Mouse (Mus musculus): ENCODE measurements around the gene Numb. TPM values are rescaled to one million over a fixed set of nuclear protein-coding genes. Genes with fewer than 3 reads are reported as not detected.

The Numb gene
- polyA plus RNA-seq, 1 experiment from 2014 or later = 11.8 TPM

DNA sequence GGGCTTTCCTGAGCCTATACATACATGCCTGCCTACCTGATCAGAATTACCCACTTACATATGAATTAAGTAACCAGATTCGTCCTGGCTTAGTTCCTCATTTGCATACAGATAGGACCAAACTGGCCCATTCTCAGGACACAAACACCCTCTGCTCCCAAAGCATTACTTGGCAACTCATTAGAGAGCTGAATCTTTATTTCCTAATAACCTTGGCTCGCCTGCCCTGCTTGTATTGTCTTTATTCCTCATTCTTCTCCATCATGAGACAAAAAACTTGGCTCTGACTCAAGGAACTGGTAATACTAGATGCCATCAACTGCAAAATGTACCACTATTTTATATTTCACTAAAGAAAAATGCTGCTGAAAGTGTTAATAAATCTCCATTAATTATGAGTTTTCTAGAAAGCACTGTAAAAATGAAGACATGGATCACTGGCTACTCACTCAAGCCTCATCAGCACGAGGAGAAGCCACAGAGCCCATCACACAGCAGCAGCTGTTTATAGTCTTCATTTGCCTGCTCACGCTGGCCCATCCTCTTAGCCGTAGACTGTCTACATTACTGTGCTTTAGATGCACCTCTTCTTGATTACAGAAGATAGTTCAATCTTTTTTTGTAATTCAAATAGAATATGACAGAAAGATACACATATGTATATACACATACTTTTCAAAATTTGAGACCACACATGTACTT is 69.1 kb downstream of the Numb start:
- 70% methylated on average over 5 of the region's 5 CpGs for WGBS (ENCODE audit: insufficient replicate concordance)
- Histone ChIP-seq H3K36me3 (no peaks in the 10 kb centered on the region; the same call in 1 of the 2 replicates), H3K9ac (no peak overlapping the region), H3K27ac (no peak overlapping the region), H3K4me3 (replicated peaks) (no peak overlapping the region), H3K4me2 (no peak overlapping the region), H3K9me3 (replicated peaks) (no peaks in the 10 kb centered on the region), H3K4me1 (replicated peaks) (peaks cover 6% of the 10 kb centered on the region; the same call in 1 of the 2 replicates), H3K27me3 (no peaks in the 10 kb centered on the region)
- DNase-seq = no peak
- ATAC-seq (ENCODE audit: low read depth) = no peak

- Histone ChIP-seq H3K4me1 (replicated peaks) (peaks cover 4% of the 10 kb centered on the region; the same call in 1 of the 2 replicates), H3K9me3 (replicated peaks) (no peaks in the 10 kb centered on the region), H3K4me3 (replicated peaks) (no peak overlapping the region), H3K27ac (no peak overlapping the region), H3K9ac (no peak overlapping the region), H3K27me3 (no peaks in the 10 kb centered on the region), H3K36me3 (no peaks in the 10 kb centered on the region; the same call in 1 of the 2 replicates), H3K4me2 (no peak overlapping the region)
- 81% methylated on average over 4 of the region's 4 CpGs for WGBS (ENCODE audit: insufficient replicate concordance)
- DNase-seq (no peak), ATAC-seq (ENCODE audit: low read depth) (no peak)
Observed at GRCm38 (mm10) chr12:83850334-83850733, 71.4 kb downstream of the Numb start.

- no peaks in the 10 kb centered on the region for H3K27me3 ChIP-seq
- no peaks in the 10 kb centered on the region for H3K9me3 ChIP-seq (replicated peaks)
- no peaks in the 10 kb centered on the region; the same call in 1 of the 2 replicates for H3K36me3 ChIP-seq
- no peak overlapping the region for H3K4me2 ChIP-seq
- no peak for ATAC-seq (ENCODE audit: low read depth)
- no peak overlapping the region for H3K27ac ChIP-seq
- 88% methylated on average over 1 of the region's 1 CpGs for WGBS (ENCODE audit: insufficient replicate concordance)
- H3K4me1 ChIP-seq (replicated peaks) = peaks cover 4% of the 10 kb centered on the region; the same call in 1 of the 2 replicates
- no peak for DNase-seq
- H3K9ac ChIP-seq = no peak overlapping the region
- H3K4me3 ChIP-seq (replicated peaks) = no peak overlapping the region
Observed at GRCm38 (mm10) chr12:83848595-83849231, 73.0 kb downstream of the Numb start.

- Histone ChIP-seq H3K9me3 (replicated peaks) (no peaks in the 10 kb centered on the region), H3K27me3 (no peaks in the 10 kb centered on the region), H3K4me3 (replicated peaks) (no peak overlapping the region), H3K36me3 (no peaks in the 10 kb centered on the region; the same call in 1 of the 2 replicates), H3K4me2 (no peak overlapping the region), H3K27ac (no peak overlapping the region), H3K4me1 (replicated peaks) (peaks cover 4% of the 10 kb centered on the region; the same call in 1 of the 2 replicates), H3K9ac (no peak overlapping the region)
- DNase-seq = no peak
- WGBS (ENCODE audit: insufficient replicate concordance) = 83% methylated on average over 2 of the region's 2 CpGs
- no peak for ATAC-seq (ENCODE audit: low read depth)
Observed at GRCm38 (mm10) chr12:83847877-83848276, 73.9 kb downstream of the Numb start.

GRCm38 (mm10) chr12:83842678-83843440 is 78.9 kb downstream of the Numb start:
- H3K27ac ChIP-seq = no peak overlapping the region
- 78% methylated on average over 3 of the region's 3 CpGs for WGBS (ENCODE audit: insufficient replicate concordance)
- ATAC-seq (ENCODE audit: low read depth) = no peak

DNA sequence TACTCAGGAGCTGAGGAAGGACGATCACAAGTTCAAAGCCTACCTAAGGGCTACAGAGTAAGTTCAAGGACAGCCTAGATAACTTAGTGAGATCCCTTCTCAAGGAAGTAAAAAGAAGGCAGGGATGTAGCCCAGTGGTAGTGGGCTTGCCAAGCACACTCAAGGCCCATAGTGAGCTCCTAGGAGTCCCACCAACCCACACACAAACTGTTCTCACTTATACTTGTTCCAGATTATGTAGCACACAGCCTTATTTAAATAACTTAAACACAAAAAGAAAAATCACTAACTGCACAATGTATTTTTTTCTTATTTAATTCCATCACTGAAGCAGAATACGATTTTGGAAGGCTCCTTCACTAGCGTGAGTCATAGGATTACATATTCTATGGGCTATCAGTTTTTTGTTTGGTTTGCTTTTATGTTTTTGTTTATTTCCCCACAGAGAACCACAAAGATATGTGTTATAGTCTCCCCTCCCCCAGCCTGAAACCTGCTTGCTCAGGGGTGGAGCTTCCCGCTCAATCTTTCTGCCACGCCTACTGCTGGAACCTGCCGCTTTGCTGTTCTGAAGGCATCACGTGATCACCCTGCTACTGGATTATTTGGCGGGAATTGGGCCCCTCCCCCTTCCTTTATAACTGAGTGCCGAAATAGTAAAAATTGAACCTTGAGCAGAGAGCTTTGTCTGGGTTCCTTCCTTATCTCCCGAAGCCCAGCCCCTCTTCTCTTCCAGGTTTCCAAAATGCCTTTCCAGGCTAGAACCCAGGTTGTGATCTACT is 80.1 kb downstream of the Numb start:
- H3K27ac ChIP-seq = no peak overlapping the region
- H3K4me1 ChIP-seq (replicated peaks) = 0 out of 2 replicates have a peak, but pooled peaks cover 2% of the 10 kb centered on the region
- no peak overlapping the region for H3K4me2 ChIP-seq
- no peaks in the 10 kb centered on the region for H3K9me3 ChIP-seq (replicated peaks)
- ATAC-seq (ENCODE audit: low read depth) = no peak
- peaks cover 20% of the 10 kb centered on the region for H3K36me3 ChIP-seq
- 72% methylated on average over 10 of the region's 10 CpGs for WGBS (ENCODE audit: insufficient replicate concordance)
- no peak overlapping the region for H3K9ac ChIP-seq
- DNase-seq = peak; percentile 2
- no peaks in the 10 kb centered on the region for H3K27me3 ChIP-seq
- no peak overlapping the region for H3K4me3 ChIP-seq (replicated peaks)

More at GRCm38 (mm10) chr12:83842678-83843440, 78.9 kb downstream of the Numb start:
- H3K36me3 ChIP-seq = peaks cover 14% of the 10 kb centered on the region
- H3K9ac ChIP-seq = no peak overlapping the region
- DNase-seq = no peak
- H3K4me1 ChIP-seq (replicated peaks) = 0 out of 2 replicates have a peak, but pooled peaks cover 2% of the 10 kb centered on the region
- no peak overlapping the region for H3K4me3 ChIP-seq (replicated peaks)
- H3K27me3 ChIP-seq = no peaks in the 10 kb centered on the region
- H3K9me3 ChIP-seq (replicated peaks) = no peaks in the 10 kb centered on the region
- no peak overlapping the region for H3K4me2 ChIP-seq

DNA sequence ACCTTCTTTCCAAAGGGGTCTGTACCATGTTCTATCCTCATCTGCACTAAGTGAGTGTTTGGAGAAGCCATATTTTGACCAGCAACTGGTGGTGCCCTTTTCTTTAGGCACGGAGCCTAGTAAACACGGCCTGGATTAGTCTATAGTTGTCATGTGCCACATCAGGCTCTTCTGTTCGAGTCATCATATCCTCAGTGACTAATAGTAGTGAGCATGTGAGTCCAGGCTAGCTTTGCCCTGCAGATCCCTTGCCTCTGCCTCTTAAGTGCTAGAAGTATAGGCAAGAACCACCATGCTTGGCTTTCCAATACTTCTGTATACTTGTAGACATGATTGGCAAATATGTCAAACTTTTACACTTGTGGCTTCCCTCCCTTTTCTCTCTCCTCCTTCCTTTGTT is 87.8 kb downstream of the Numb start:
- ATAC-seq (ENCODE audit: low read depth) = no peak

GRCm38 (mm10) chr12:83830424-83830823 is 91.3 kb downstream of the Numb start:
- no peaks in the 10 kb centered on the region for H3K27me3 ChIP-seq
- no peak overlapping the region for H3K4me2 ChIP-seq
- ATAC-seq (ENCODE audit: low read depth) (peak; percentile 75), DNase-seq (peak; percentile 17)
- H3K27ac ChIP-seq = no peak overlapping the region
- peaks cover 10% of the 10 kb centered on the region for H3K36me3 ChIP-seq
- no peak overlapping the region for H3K9ac ChIP-seq
- no peak overlapping the region for H3K4me3 ChIP-seq (replicated peaks)
- 42% methylated on average over 3 of the region's 3 CpGs for WGBS (ENCODE audit: insufficient replicate concordance)
- peaks cover 7% of the 10 kb centered on the region for H3K4me1 ChIP-seq (replicated peaks)
- no peaks in the 10 kb centered on the region for H3K9me3 ChIP-seq (replicated peaks)

More for the DNA sequence above, 87.8 kb downstream of the Numb start:
- Histone ChIP-seq H3K4me1 (replicated peaks) (peaks cover 7% of the 10 kb centered on the region), H3K27ac (no peak overlapping the region), H3K27me3 (no peaks in the 10 kb centered on the region), H3K36me3 (peaks cover 19% of the 10 kb centered on the region), H3K4me2 (no peak overlapping the region), H3K9me3 (replicated peaks) (no peaks in the 10 kb centered on the region), H3K4me3 (replicated peaks) (no peak overlapping the region), H3K9ac (no peak overlapping the region)
- 75% methylated on average over 3 of the region's 3 CpGs for WGBS (ENCODE audit: insufficient replicate concordance)
- no peak for DNase-seq

GRCm38 (mm10) chr12:83816616-83817015 is 105.1 kb downstream of the Numb start:
- Histone ChIP-seq H3K4me1 (replicated peaks) (peaks cover 11% of the 10 kb centered on the region), H3K27me3 (no peaks in the 10 kb centered on the region), H3K9me3 (replicated peaks) (no peaks in the 10 kb centered on the region), H3K36me3 (peaks cover 6% of the 10 kb centered on the region), H3K9ac (no peak overlapping the region), H3K27ac (no peak overlapping the region), H3K4me2 (no peak overlapping the region), H3K4me3 (replicated peaks) (no peak overlapping the region)
- DNase-seq (no peak), ATAC-seq (ENCODE audit: low read depth) (no peak)
- 55% methylated on average over 1 of the region's 1 CpGs for whole genome bisulfite sequencing (ENCODE audit: insufficient replicate concordance)

- Histone ChIP-seq H3K27ac (no peak overlapping the region), H3K4me1 (replicated peaks) (peaks cover 15% of the 10 kb centered on the region)
Observed at GRCm38 (mm10) chr12:83811901-83812300, 109.8 kb downstream of the Numb start.

More at GRCm38 (mm10) chr12:83811901-83812300, 109.8 kb downstream of the Numb start:
- ATAC-seq (ENCODE audit: low read depth) (no peak), DNase-seq (no peak)
- Histone ChIP-seq H3K27me3 (no peaks in the 10 kb centered on the region), H3K36me3 (peaks cover 20% of the 10 kb centered on the region), H3K4me2 (no peak overlapping the region), H3K9me3 (replicated peaks) (no peaks in the 10 kb centered on the region), H3K9ac (no peak overlapping the region), H3K4me3 (replicated peaks) (no peak overlapping the region)
- WGBS (ENCODE audit: insufficient replicate concordance) = 44% methylated on average over 3 of the region's 3 CpGs
